Mouse (Mus musculus) ES-E14 (cell line): ENCODE measurements at regions not wholly inside any gene's neighbourhood (a gene's known extent, or its start where the extent isn't known, plus 50 kb on each side); places are given as distances from the start of the nearest gene placed in this dataset.

ENCODE experiments used
- DNase-seq: peaks from one replicate; pipeline ENCODE4 v3.0.0-alpha.2; 2013; ENCODE audit warnings: low read depth, low spot score
- H3K27ac ChIP-seq: 2 replicates; pipeline ENCODE4 v1.5.1; 2012; ENCODE audit warnings: low read depth, mild to moderate bottlenecking, low read length, moderate library complexity, mixed read lengths; ENCODE audit not compliant: poor library complexity, insufficient read depth, severe bottlenecking
- H3K36me3 ChIP-seq: 2 replicates; pipeline ENCODE4 v1.6.1; 2012; ENCODE audit warnings: mild to moderate bottlenecking, low read length, moderate library complexity, mixed read lengths; ENCODE audit not compliant: control insufficient read depth, poor library complexity, insufficient read depth, severe bottlenecking
- H3K4me1 ChIP-seq, 2 experiments: fragments of 150-350 bp in 1 of 2; sonication (generic) in 1 of 2; 2 replicates each; pipeline ENCODE4 v1.6.1; 2012; ENCODE audit warnings: low read length in 2 of 2, mild to moderate bottlenecking in 1 of 2, mixed read lengths in 1 of 2; ENCODE audit not compliant: control insufficient read depth in 2 of 2, insufficient read depth in 2 of 2, poor library complexity in 1 of 2
- H3K4me3 ChIP-seq, 2 experiments: fragments of 150-350 bp in 1 of 2; sonication (generic) in 1 of 2; 2 replicates each; pipeline ENCODE4 v1.5.1; 2012; ENCODE audit warnings: low read length in 2 of 2, low read depth in 1 of 2, mild to moderate bottlenecking in 1 of 2, mixed read lengths in 1 of 2; ENCODE audit not compliant: insufficient read depth in 1 of 2, poor library complexity in 1 of 2, severe bottlenecking in 1 of 2
- H3K9ac ChIP-seq: 2 replicates; pipeline ENCODE4 v1.6.1; 2012; ENCODE audit warnings: low read depth, mild to moderate bottlenecking, low read length, mixed read lengths; ENCODE audit not compliant: poor library complexity, insufficient read depth, severe bottlenecking
- H3K9me3 ChIP-seq: fragments of 150-350 bp; sonication (generic); 2 replicates; pipeline ENCODE4 v1.6.1; 2012; ENCODE audit warnings: low read depth, mild to moderate bottlenecking, low read length; ENCODE audit not compliant: control insufficient read depth, insufficient read depth
- CHD2 ChIP-seq: IDR thresholded peaks from 2 replicates; pipeline ENCODE4 v1.6.1; 2014; ENCODE audit warnings: mild to moderate bottlenecking, low read depth, low read length, inconsistent platforms
- HCFC1 ChIP-seq: IDR thresholded peaks from 2 replicates; pipeline ENCODE4 v1.6.1; 2012; ENCODE audit warnings: low read length, inconsistent platforms, borderline replicate concordance; ENCODE audit not compliant: insufficient read depth
- MAFK ChIP-seq: IDR thresholded peaks from 2 replicates; pipeline ENCODE4 v1.6.1; 2014; ENCODE audit warnings: mild to moderate bottlenecking, low read depth, low read length, inconsistent platforms; ENCODE audit not compliant: insufficient read depth
- ZC3H11A ChIP-seq: IDR thresholded peaks from 2 replicates; pipeline ENCODE4 v1.6.1; 2012; ENCODE audit warnings: low read depth, mild to moderate bottlenecking, inconsistent platforms, low read length, borderline replicate concordance
- ZNF384 ChIP-seq: IDR thresholded peaks from 2 replicates; pipeline ENCODE4 v1.6.1; 2012; ENCODE audit warnings: low read depth, low read length, inconsistent platforms
- in situ Hi-C, 2 experiments: fragments of 600-800 bp; cut with MboI; formaldehyde crosslinking; loops; one replicate each; pipeline ENCODE4 v1.15.1; 2025; ENCODE audit warnings: low sequenced_read_pairs in 2 of 2, inconsistent platforms in 1 of 2; ENCODE audit not compliant: unreplicated experiment in 2 of 2

DNA sequence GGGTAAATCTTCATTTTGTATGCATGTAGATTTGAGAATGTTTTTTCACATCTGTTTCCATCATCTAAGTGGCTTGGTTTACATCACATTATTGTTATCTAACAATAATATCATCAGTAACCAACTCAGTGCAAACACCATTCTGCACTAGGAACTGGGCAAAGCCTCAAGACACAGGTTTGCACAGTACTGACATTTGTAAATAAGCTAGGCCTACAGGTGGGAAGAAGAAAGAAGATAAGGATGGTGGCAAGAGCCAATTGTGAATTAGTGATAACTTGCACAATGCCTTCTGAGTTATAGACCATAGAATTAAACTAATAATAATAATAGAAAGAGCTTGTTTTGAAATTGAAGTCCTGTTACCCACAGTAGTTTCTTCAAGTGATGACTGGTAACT, 317.6 kb downstream of the Epha7 start:
- Histone ChIP-seq H3K27ac (no peak overlapping the region), H3K4me3 (no peak overlapping the region), H3K9ac (no peak overlapping the region), H3K9me3 (no peaks in the 10 kb centered on the region), H3K36me3 (no peaks in the 10 kb centered on the region), H3K4me1 (no peaks in the 10 kb centered on the region)
- TF ChIP-seq MAFK (no peak), HCFC1 (no peak), CHD2 (no peak), ZNF384 (no peak), ZC3H11A (no peak)
- in situ Hi-C loops: no loop called here
- no peak for DNase-seq

DNA sequence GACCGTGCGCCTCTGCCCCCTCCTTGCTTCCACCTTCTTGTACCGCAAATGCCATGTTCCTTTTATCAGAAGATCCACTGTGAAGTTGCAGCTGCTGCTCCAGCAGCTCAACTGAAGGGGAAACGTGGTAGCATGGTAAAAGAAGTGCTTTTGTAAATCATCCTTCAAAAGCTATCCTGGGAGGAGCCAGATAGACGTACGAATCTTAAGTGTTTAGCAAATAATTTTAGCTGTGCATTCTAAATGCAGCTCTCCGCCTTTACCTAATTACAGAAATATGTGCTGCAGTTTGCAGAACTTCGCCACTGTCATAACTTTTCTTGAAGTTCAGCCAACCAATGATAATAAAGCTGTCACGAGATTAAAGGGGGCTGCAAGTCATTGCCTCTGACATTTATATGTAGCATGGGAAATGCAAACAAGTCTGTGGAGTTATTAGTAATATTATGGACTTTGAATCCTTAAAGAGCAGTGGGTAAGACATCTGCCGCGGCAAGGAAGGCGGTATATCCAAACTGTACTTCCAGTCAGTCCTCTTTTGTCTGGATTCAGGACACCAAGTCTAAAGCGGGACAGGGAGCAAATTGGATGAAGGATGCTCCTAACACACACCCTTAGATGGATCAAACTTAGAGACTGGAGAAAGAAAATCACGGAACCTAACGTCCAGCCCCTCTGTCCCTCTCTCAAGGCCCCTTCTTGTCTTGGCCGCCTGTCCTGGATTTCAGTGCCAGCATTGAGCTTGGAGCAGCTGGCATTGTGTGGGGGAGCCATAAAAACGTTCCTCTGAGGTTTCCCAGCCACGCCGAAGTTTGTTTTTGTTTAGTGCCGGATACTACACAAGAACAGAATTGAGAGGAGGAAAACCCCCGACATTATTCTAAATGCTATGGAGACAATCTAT, 320.7 kb downstream of the Epha7 start:
- Histone ChIP-seq H3K9ac (no peak overlapping the region), H3K4me3 (no peak overlapping the region), H3K9me3 (no peaks in the 10 kb centered on the region), H3K4me1 (no peaks in the 10 kb centered on the region), H3K27ac (no peak overlapping the region), H3K36me3 (no peaks in the 10 kb centered on the region)
- TF ChIP-seq HCFC1: no peak
- no peak for TF ChIP-seq CHD2
- in situ Hi-C loops: no loop called here
- DNase-seq: no peak

DNA sequence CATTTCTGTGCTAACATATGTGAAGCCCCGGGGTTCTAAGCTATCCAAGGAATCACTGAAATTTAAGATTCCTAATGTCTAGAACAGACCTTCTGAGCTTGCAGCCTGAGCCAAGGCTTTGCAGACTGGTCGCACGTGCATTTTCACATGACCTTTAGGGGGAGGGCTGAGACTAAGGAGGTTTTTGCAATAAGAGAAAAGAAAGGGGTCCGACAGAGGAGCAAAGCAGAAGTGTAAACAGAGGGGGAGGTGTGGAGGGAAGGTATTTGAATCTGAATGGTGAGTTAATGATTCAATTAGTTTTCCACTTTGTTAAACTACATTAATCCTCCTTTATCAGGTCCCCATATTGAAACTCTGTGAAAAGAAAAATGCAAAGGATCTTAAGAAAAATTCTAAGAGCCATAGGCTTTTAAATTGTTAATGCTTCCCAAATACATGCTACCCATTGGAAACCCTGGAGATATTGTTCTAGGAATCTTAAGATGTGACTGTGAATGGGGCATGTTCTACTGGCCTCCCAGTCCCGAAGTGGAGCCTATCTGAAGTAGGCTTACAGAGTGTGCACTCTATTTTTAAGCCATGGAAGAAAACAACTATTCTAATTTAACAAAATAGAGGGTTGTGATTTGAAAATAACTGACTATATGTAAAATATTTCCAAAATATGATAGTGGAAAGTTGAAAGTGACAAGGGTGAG, 322.9 kb downstream of the Epha7 start:
- no peak overlapping the region for H3K27ac ChIP-seq
- H3K9me3 ChIP-seq: no peaks in the 10 kb centered on the region
- no peaks in the 10 kb centered on the region for H3K4me1 ChIP-seq
- no peak overlapping the region for H3K9ac ChIP-seq
- peak; percentile 13 for DNase-seq
- TF ChIP-seq MAFK: no peak
- no peak for TF ChIP-seq CHD2
- H3K4me3 ChIP-seq: no peak overlapping the region
- H3K36me3 ChIP-seq: no peaks in the 10 kb centered on the region
- in situ Hi-C loops: no loop called here

DNA sequence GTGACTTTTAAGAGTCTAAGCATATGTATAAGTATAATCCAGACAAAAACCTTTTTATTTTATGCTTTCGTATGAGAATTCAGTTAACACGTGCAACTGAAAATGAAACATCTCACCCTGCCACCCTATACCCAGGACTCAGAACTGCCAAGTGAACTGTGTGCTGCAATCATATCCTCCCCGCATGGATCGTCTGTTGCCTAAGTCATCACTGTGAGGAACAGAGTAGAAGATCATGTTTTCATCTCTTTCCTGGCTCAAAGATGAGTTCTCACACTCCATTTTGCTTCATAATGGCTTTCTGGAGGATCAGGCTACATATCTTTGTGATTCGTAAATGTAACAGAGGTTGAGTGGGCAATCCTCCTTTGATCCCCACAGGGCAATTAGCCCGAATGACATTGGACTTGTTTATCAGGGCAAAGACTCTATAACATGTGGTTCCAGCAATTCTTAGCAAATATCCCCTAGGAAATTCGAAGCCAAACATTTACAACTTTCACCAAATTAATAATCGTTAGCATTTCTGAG, 325.9 kb downstream of the Epha7 start:
- H3K36me3 ChIP-seq: no peaks in the 10 kb centered on the region
- no peaks in the 10 kb centered on the region for H3K9me3 ChIP-seq
- H3K9ac ChIP-seq: no peak overlapping the region
- DNase-seq: no peak
- no peak overlapping the region for H3K27ac ChIP-seq
- TF ChIP-seq HCFC1 (no peak), ZNF384 (no peak), ZC3H11A (no peak), CHD2 (no peak), MAFK (no peak)
- H3K4me1 ChIP-seq: no peaks in the 10 kb centered on the region
- in situ Hi-C loops: no loop called here
- no peak overlapping the region for H3K4me3 ChIP-seq
